Mouse (Mus musculus): ENCODE results near the gene Lyz2.
"Not testable (repeated sequence)": the region's sequence is repeated elsewhere in the genome, so short reads cannot be mapped to it uniquely, and the experiment has no call there.

Gene Lyz2

GRCm38 (mm10) chr10:117282049-117282448 is at the start of gene Lyz2:
Gene Lyz2 (minus strand): TSS chr10:117282321.
- DNase-seq (ENCODE audit: low spot score) = peak; percentile 37

GRCm38 (mm10) chr10:117330521-117330920 is 48.4 kb upstream of the Lyz2 start:
- DNase-seq (ENCODE audit: low spot score) = peak; percentile 14

- no peak for DNase-seq (ENCODE audit: low spot score)
These were observed 41.7 kb upstream of the Lyz2 start for GRCm38 (mm10) chr10:117323782-117324181.

- no peak for DNase-seq (ENCODE audit: low spot score)
These were observed 40.5 kb upstream of the Lyz2 start for GRCm38 (mm10) chr10:117322630-117323029.

- no peak for DNase-seq (ENCODE audit: low spot score)
These were observed 38.5 kb upstream of the Lyz2 start for GRCm38 (mm10) chr10:117320571-117320981.

- no peak for DNase-seq (ENCODE audit: low spot score)
These were observed 34.3 kb upstream of the Lyz2 start for GRCm38 (mm10) chr10:117316391-117316790.

- DNase-seq (ENCODE audit: low spot score) = no peak
These were observed 31.0 kb upstream of the Lyz2 start for GRCm38 (mm10) chr10:117313133-117313532.

- DNase-seq (ENCODE audit: low spot score) = no peak
These were observed 30.0 kb upstream of the Lyz2 start for GRCm38 (mm10) chr10:117312168-117312567.

GRCm38 (mm10) chr10:117304371-117304770 is 22.2 kb upstream of the Lyz2 start:
- no peak for DNase-seq (ENCODE audit: low spot score)

- DNase-seq (ENCODE audit: low spot score) = no peak
These were observed 19.6 kb upstream of the Lyz2 start for GRCm38 (mm10) chr10:117301688-117302087.

- DNase-seq (ENCODE audit: low spot score) = no peak
These were observed 17.9 kb upstream of the Lyz2 start for GRCm38 (mm10) chr10:117299901-117300520.

- DNase-seq (ENCODE audit: low spot score) = no peak
These were observed 17.0 kb upstream of the Lyz2 start for GRCm38 (mm10) chr10:117299106-117299505.

GRCm38 (mm10) chr10:117298336-117298735 is 16.2 kb upstream of the Lyz2 start:
- DNase-seq (ENCODE audit: low spot score) = no peak

- no peak for DNase-seq (ENCODE audit: low spot score)
These were observed 10.6 kb upstream of the Lyz2 start, which contains the start of gene Lyz1 for GRCm38 (mm10) chr10:117292671-117293070. Gene Lyz1 (minus strand): TSS chr10:117292868.

GRCm38 (mm10) chr10:117290936-117291335 is 8.8 kb upstream of the Lyz2 start:
- DNase-seq (ENCODE audit: low spot score) = not testable (repeated sequence)

- DNase-seq (ENCODE audit: low spot score) = no peak
These were observed 8.1 kb upstream of the Lyz2 start for GRCm38 (mm10) chr10:117290046-117290870.

GRCm38 (mm10) chr10:117289034-117289505 is 6.9 kb upstream of the Lyz2 start:
- not testable (repeated sequence) for DNase-seq (ENCODE audit: low spot score)

- DNase-seq (ENCODE audit: low spot score) = no peak
These were observed 6.3 kb upstream of the Lyz2 start for GRCm38 (mm10) chr10:117288197-117289033.

- DNase-seq (ENCODE audit: low spot score) = no peak
These were observed 5.2 kb upstream of the Lyz2 start for GRCm38 (mm10) chr10:117287226-117287850.

GRCm38 (mm10) chr10:117286366-117286970 is 4.3 kb upstream of the Lyz2 start:
- DNase-seq (ENCODE audit: low spot score) = no peak

GRCm38 (mm10) chr10:117285584-117285983 is 3.5 kb upstream of the Lyz2 start:
- not testable (repeated sequence) for DNase-seq (ENCODE audit: low spot score)

Data from T-cell, adult 2 months (primary cell).